Mouse (Mus musculus) testis, adult 2 months (tissue): ENCODE measurements around the gene Sar1b. TPM values are rescaled to one million over a fixed set of nuclear protein-coding genes. Genes with fewer than 3 reads are reported as not detected.
"Not testable (repeated sequence)": the region's sequence is repeated elsewhere in the genome, so short reads cannot be mapped to it uniquely, and the experiment has no call there.

Experiments
- H3K27ac ChIP-seq: fragments of 200-500 bp; 2 replicates; pipeline ENCODE4 v1.5.1; 2012; ENCODE audit warnings: low read depth, low read length; ENCODE audit not compliant: control insufficient read depth, insufficient read depth
- H3K27me3 ChIP-seq: fragments of 200-500 bp; 2 replicates; pipeline ENCODE4 v1.6.1; 2012; ENCODE audit warnings: mild to moderate bottlenecking, low read length, moderate library complexity; ENCODE audit not compliant: control insufficient read depth, insufficient read depth
- H3K36me3 ChIP-seq: fragments of 200-500 bp; 2 replicates; pipeline ENCODE4 v1.6.1; 2012; ENCODE audit warnings: mild to moderate bottlenecking, low read length; ENCODE audit not compliant: control insufficient read depth, insufficient read depth
- H3K4me1 ChIP-seq: fragments of 200-500 bp; 2 replicates; pipeline ENCODE4 v1.6.1; 2012; ENCODE audit warnings: low read length; ENCODE audit not compliant: control insufficient read depth, insufficient read depth
- H3K4me3 ChIP-seq: fragments of 200-500 bp; 2 replicates; pipeline ENCODE4 v1.5.1; 2012; ENCODE audit warnings: low read depth, mild to moderate bottlenecking, low read length, moderate library complexity, mixed read lengths; ENCODE audit not compliant: control insufficient read depth
- CTCF ChIP-seq: fragments of 200-500 bp; IDR thresholded peaks from 2 replicates; pipeline ENCODE4 v1.5.1; 2012; ENCODE audit warnings: low read depth, mild to moderate bottlenecking, inconsistent platforms, low read length, moderate library complexity; ENCODE audit not compliant: control insufficient read depth, insufficient read depth, insufficient replicate concordance
- POLR2A ChIP-seq: fragments of 200-500 bp; IDR thresholded peaks from 2 replicates; pipeline ENCODE4 v1.6.1; 2012; ENCODE audit warnings: low read depth, mild to moderate bottlenecking, inconsistent platforms, low read length, moderate library complexity; ENCODE audit not compliant: control insufficient read depth
- polyA plus RNA-seq: library from polyadenylated mRNA; depleted of rRNA; stranded (reverse); fragments of >200 nt; gene quantifications from 2 replicates; pipeline ENCODE4 v1.2.3, GENCODE M21; 2012; rRNA removed

The Sar1b gene
- 11.8 and 14.9 TPM in 2 replicates for polyA plus RNA-seq

GRCm38 (mm10) chr11:51763213-51763907 is at the start of gene Sar1b, which contains the start of gene Sec24a:
TSS of gene Sar1b (plus strand) at chr11:51763687.
TSS of gene Sec24a (minus strand) at chr11:51763634.
- peak; percentile 82 for TF ChIP-seq POLR2A
- no peak for TF ChIP-seq CTCF
- peak within 1 kb of the TSS; percentile 57 for H3K27ac ChIP-seq
- H3K4me3 ChIP-seq: peak within 1 kb of the TSS; percentile 96
- no peaks in the 10 kb centered on the region for H3K36me3 ChIP-seq
- no peaks in the 10 kb centered on the region for H3K4me1 ChIP-seq
- H3K27me3 ChIP-seq: no peaks in the 10 kb centered on the region

- no peak for TF ChIP-seq POLR2A
- no peak for TF ChIP-seq CTCF
- no peak overlapping the region for H3K27ac ChIP-seq
- H3K4me3 ChIP-seq: no peak overlapping the region
- H3K27me3 ChIP-seq: no peaks in the 10 kb centered on the region
- H3K4me1 ChIP-seq: no peaks in the 10 kb centered on the region
- peaks cover 7% of the 10 kb centered on the region for H3K36me3 ChIP-seq
Observed at GRCm38 (mm10) chr11:51721066-51721465, 42.4 kb upstream of the Sar1b start.

GRCm38 (mm10) chr11:51732883-51733282 is 30.6 kb upstream of the Sar1b start:
- Histone ChIP-seq H3K36me3 (no peaks in the 10 kb centered on the region; the same call in 1 of the 2 replicates), H3K4me3 (no peak overlapping the region), H3K27me3 (no peaks in the 10 kb centered on the region), H3K27ac (no peak overlapping the region), H3K4me1 (no peaks in the 10 kb centered on the region)
- TF ChIP-seq CTCF: no peak
- TF ChIP-seq POLR2A: no peak

- H3K27ac ChIP-seq, H3K4me1 ChIP-seq, H3K27me3 ChIP-seq, H3K36me3 ChIP-seq, H3K4me3 ChIP-seq: not testable (repeated sequence)
Observed at GRCm38 (mm10) chr11:51734218-51734617, 29.3 kb upstream of the Sar1b start.

GRCm38 (mm10) chr11:51738651-51739403 is 24.7 kb upstream of the Sar1b start:
- Histone ChIP-seq H3K27me3 (no peaks in the 10 kb centered on the region), H3K4me3 (no peak overlapping the region), H3K36me3 (no peaks in the 10 kb centered on the region), H3K4me1 (no peaks in the 10 kb centered on the region), H3K27ac (no peak overlapping the region)
- TF ChIP-seq POLR2A (no peak), CTCF (no peak)

GRCm38 (mm10) chr11:51740701-51741100 is 22.8 kb upstream of the Sar1b start:
- Histone ChIP-seq H3K4me3 (no peak overlapping the region), H3K27me3 (no peaks in the 10 kb centered on the region), H3K36me3 (no peaks in the 10 kb centered on the region), H3K27ac (no peak overlapping the region), H3K4me1 (no peaks in the 10 kb centered on the region)
- no peak for TF ChIP-seq POLR2A
- no peak for TF ChIP-seq CTCF

DNA sequence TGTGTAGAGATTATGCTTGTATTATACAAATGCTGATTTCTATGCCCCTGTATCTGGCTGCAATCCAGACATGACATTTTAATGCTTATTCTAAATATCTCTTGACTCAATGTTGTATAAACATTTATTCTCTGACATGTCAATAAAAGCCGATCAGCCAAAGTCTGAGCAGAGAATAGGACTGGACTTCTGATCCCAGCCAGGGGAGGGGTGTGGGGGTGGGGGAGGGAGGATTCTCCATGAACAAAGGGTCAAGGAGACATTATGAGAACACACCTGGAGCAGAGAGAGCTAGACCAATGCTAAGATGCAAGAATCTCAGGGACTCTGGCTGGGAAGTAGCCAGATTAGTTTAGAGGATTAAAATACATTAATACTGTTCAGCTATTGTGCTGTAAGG is 17.4 kb upstream of the Sar1b start:
- no peak overlapping the region for H3K27ac ChIP-seq
- no peaks in the 10 kb centered on the region for H3K27me3 ChIP-seq
- H3K36me3 ChIP-seq: no peaks in the 10 kb centered on the region
- H3K4me1 ChIP-seq: no peaks in the 10 kb centered on the region
- no peak overlapping the region for H3K4me3 ChIP-seq
- no peak for TF ChIP-seq POLR2A
- no peak for TF ChIP-seq CTCF

- not testable (repeated sequence) for H3K4me1 ChIP-seq, H3K36me3 ChIP-seq, H3K27ac ChIP-seq
Observed at GRCm38 (mm10) chr11:51751623-51752225, 11.8 kb upstream of the Sar1b start.

More at GRCm38 (mm10) chr11:51751623-51752225, 11.8 kb upstream of the Sar1b start:
- H3K27me3 ChIP-seq, H3K4me3 ChIP-seq: not testable (repeated sequence)
